8 mouse cellular contexts compared by ENCODE assay signal in genomic region chr1:21272056-21272431, GRCm38 (mm10). TPM values are rescaled to one million over a fixed set of nuclear protein-coding genes. Genes with fewer than 3 reads are reported as not detected.
DNase-seq lines count a peak whose midpoint lies in the region; TF ChIP-seq lines count a peak whose summit lies in the region.

No protein-coding gene starts in this region.

- 19% methylated on average over 14 of the region's 14 CpGs for WGBS in limb, embryonic 10.5 days

- no peak overlapping the region for H3ac ChIP-seq in myocyte (ENCODE audit: control insufficient read depth, insufficient read length)

- H3K9me3 ChIP-seq in limb, embryonic 10.5 days (replicated peaks), result no peaks in the 10 kb centered on the region

- H3K4me3 ChIP-seq in limb, embryonic 10.5 days, result peak overlapping the region; percentile 14
- no peak overlapping the region for H3K4me3 ChIP-seq in myocyte

- H3K4me2 ChIP-seq in myocyte (ENCODE audit: low read depth), result peak overlapping the region; percentile 38

- peaks cover 7% of the 10 kb centered on the region; the same call in 1 of the 2 replicates for H3K4me1 ChIP-seq in limb, embryonic 10.5 days

- peak; percentile 5 for DNase-seq in cerebellum, adult 8-10 months
- DNase-seq in cerebellum, adult 9-11 months, result no peak
- peak; percentile 36 for DNase-seq in thymus, postnatal 14 days
- no peak for DNase-seq in thymus, postnatal 0 days (ENCODE audit: low spot score)
- DNase-seq in heart, postnatal 36 days, result peak; percentile 12 to 33
- DNase-seq in limb, embryonic 10.5 days (ENCODE audit: low spot score), result peak; percentile 38
- no peak for DNase-seq in c-Kit-positive CD71-positive TER-119-positive erythroid progenitor cells, embryonic 14.5 days (ENCODE audit: low spot score)

- no peak for TF ChIP-seq POLR2A in myocyte (IDR thresholded peaks at IDR 0.05; ENCODE audit: insufficient read length, low read depth)

- H3K36me3 ChIP-seq in limb, embryonic 10.5 days, result no peaks in the 10 kb centered on the region
- H3K36me3 ChIP-seq in myocyte (ENCODE audit: control insufficient read depth, insufficient read depth), result no peaks in the 10 kb centered on the region

- peaks cover 12% of the 10 kb centered on the region; the same call in 1 of the 2 replicates for H3K27me3 ChIP-seq in limb, embryonic 10.5 days (ENCODE audit: low read depth, poor library complexity, severe bottlenecking)
- no peaks in the 10 kb centered on the region for H3K27me3 ChIP-seq in myocyte (ENCODE audit: control insufficient read depth, insufficient read depth, insufficient read length)

- intact Hi-C loops in heart, postnatal 36 days (cut with DNase I), result loop anchor here (5.0 kb wide), 2 partner anchors 70 to 335 kb away; no protein-coding TSS in a partner anchor

- H3K27ac ChIP-seq in limb, embryonic 10.5 days, result no peak overlapping the region

- no peaks in the 10 kb centered on the region for H3K79me2 ChIP-seq in myocyte (ENCODE audit: control insufficient read depth, insufficient read depth)

TF ChIP-seq in myocyte, 11 proteins besides CTCF, POLR2A, EP300 and RAD21:
- TF ChIP-seq MYOD1 (IDR thresholded peaks at IDR 0.05; ENCODE audit: control insufficient read depth in 1 of 3, insufficient read length in 2 of 3, low read depth in 2 of 3) (no peak), SRF (IDR thresholded peaks at IDR 0.05; ENCODE audit: control insufficient read depth, insufficient read length, low read depth) (no peak), MYOG (IDR thresholded peaks at IDR 0.05; ENCODE audit: control insufficient read depth in 1 of 3, insufficient read depth in 1 of 3, insufficient read length in 2 of 3, low read depth in 2 of 3) (no peak), TCF12 (IDR thresholded peaks at IDR 0.05; ENCODE audit: insufficient read depth, poor library complexity, severe bottlenecking) (no peak), MAX (IDR thresholded peaks at IDR 0.05; ENCODE audit: low read depth) (no peak), USF1 (IDR thresholded peaks at IDR 0.05; ENCODE audit: low read depth) (no peak), E2F4 (IDR thresholded peaks at IDR 0.05; ENCODE audit: insufficient read depth) (no peak), TCF3 (IDR thresholded peaks at IDR 0.05; ENCODE audit: insufficient read length, low read depth) (no peak), CEBPB (IDR thresholded peaks at IDR 0.05; ENCODE audit: insufficient read depth, poor library complexity, severe bottlenecking) (no peak), POLR2AphosphoS2 (IDR thresholded peaks at IDR 0.05; ENCODE audit: insufficient read length, low read depth) (no peak), REST (IDR thresholded peaks at IDR 0.05; ENCODE audit: insufficient read depth, insufficient read length) (no peak)

RNA-seq across cellular contexts. Expression of gene Gsta3, which starts 31.7 kb away (rescaled TPM):
- 0.41 and 0.60 TPM in 2 replicates for polyA plus RNA-seq in thymus, postnatal 0 days (2015; fragmentation: Nextera tagmentation; extraction: Ambion mirVana)
- 10 to 100 TPM in 1 of 2 experiments, 1 to 10 TPM in 1; 9.1 to 11.5 TPM for total RNA-seq in heart, postnatal 36 days (2021)
- not detected in 2 replicates for polyA plus RNA-seq in limb, embryonic 10.5 days (2016; fragmentation: Nextera tagmentation; extraction: Ambion mirVana)
- polyA plus RNA-seq in myocyte (2012; fragmentation: generic; extraction: Trizol), result 0.30 TPM

RNA-seq across cellular contexts. Expression of gene Tmem14a, which starts 53.7 kb away (rescaled TPM):
- 5.4 and 6.9 TPM in 2 replicates for polyA plus RNA-seq in thymus, postnatal 0 days (2015; fragmentation: Nextera tagmentation; extraction: Ambion mirVana)
- total RNA-seq in heart, postnatal 36 days (2021), result 1 to 10 TPM; 1.5 to 3.2 TPM
- polyA plus RNA-seq in limb, embryonic 10.5 days (2016; fragmentation: Nextera tagmentation; extraction: Ambion mirVana), result 4.7 and 7.8 TPM in 2 replicates
- polyA plus RNA-seq in myocyte (2012; fragmentation: generic; extraction: Trizol), result 0.52 TPM

Comparison
In these comparisons a context has a peak if more than half of its experiments do, and no peak if none do; other contexts are left out.
1. DNase-seq: peak in cerebellum, adult 8-10 months (single experiment), thymus, postnatal 14 days (single experiment), heart, postnatal 36 days (2 of 2) and limb, embryonic 10.5 days (single experiment); none in cerebellum, adult 9-11 months (single experiment), thymus, postnatal 0 days (single experiment) and c-Kit-positive CD71-positive TER-119-positive erythroid progenitor cells, embryonic 14.5 days (single experiment).